Mouse (Mus musculus) stomach, embryonic 16.5 days (tissue): ENCODE data around the gene Pknox2. TPM values are rescaled to one million over a fixed set of nuclear protein-coding genes. Genes with fewer than 3 reads are reported as not detected.

Source experiments
- ATAC-seq: fragments of 200-750 bp; cut with Nextera tagmentation; 2 replicates; pipeline ENCODE4 v1.8.0; 2017; ENCODE audit warnings: moderate number of reproducible peaks, moderate TSS enrichment; ENCODE audit not compliant: insufficient read depth, low FRiP score
- H3K27ac ChIP-seq: fragments of 300-500 bp; sonication (generic); 2 replicates; pipeline ENCODE4 v1.5.1; 2014; ENCODE audit warnings: low read length
- H3K27me3 ChIP-seq: fragments of 300-500 bp; sonication (generic); 2 replicates; pipeline ENCODE4 v1.6.1; 2014; ENCODE audit warnings: low read length, control low read depth, mixed read lengths; ENCODE audit not compliant: control insufficient read depth, insufficient read depth
- H3K36me3 ChIP-seq: fragments of 300-500 bp; sonication (generic); 2 replicates; pipeline ENCODE4 v1.6.1; 2014; ENCODE audit warnings: low read length; ENCODE audit not compliant: control insufficient read depth, insufficient read depth
- H3K4me1 ChIP-seq: fragments of 300-500 bp; sonication (generic); 2 replicates; pipeline ENCODE4 v1.6.1; 2014; ENCODE audit warnings: low read length, control low read depth, mixed read lengths; ENCODE audit not compliant: control insufficient read depth, insufficient read depth
- H3K4me2 ChIP-seq: fragments of 300-500 bp; sonication (generic); 2 replicates; pipeline ENCODE4 v1.6.1; 2014; ENCODE audit warnings: low read depth, low read length, mixed read lengths
- H3K4me3 ChIP-seq: fragments of 300-500 bp; sonication (generic); replicated peaks from 2 replicates; pipeline ENCODE4 v1.5.1; 2014; ENCODE audit warnings: mild to moderate bottlenecking, low read length
- H3K9ac ChIP-seq: fragments of 300-500 bp; sonication (generic); 2 replicates; pipeline ENCODE4 v1.6.1; 2014; ENCODE audit warnings: low read length
- H3K9me3 ChIP-seq: fragments of 300-500 bp; sonication (generic); replicated peaks from 2 replicates; pipeline ENCODE4 v1.6.1; 2016; ENCODE audit warnings: low read length, control low read depth; ENCODE audit not compliant: control insufficient read depth
- WGBS: fragments of 180-500 bp; shearing (Covaris S2); extraction: QIAGEN DNeasy Blood & Tissue Kit; methylation state at CpG from one replicate; pipeline ENCODE4 v1.1.7; 2014; 5-methylcytosine and 5-hydroxymethylcytosine counted together
- polyA plus RNA-seq: library from polyadenylated mRNA; unstranded; fragments of >200 nt; fragmentation: Nextera tagmentation; extraction: Ambion mirVana; gene quantifications from 2 replicates; pipeline ENCODE4 v1.2.1, GENCODE M21; 2015

Pknox2 gene
- polyA plus RNA-seq, 1 experiment from 2014 or later: 10.2 TPM

DNA sequence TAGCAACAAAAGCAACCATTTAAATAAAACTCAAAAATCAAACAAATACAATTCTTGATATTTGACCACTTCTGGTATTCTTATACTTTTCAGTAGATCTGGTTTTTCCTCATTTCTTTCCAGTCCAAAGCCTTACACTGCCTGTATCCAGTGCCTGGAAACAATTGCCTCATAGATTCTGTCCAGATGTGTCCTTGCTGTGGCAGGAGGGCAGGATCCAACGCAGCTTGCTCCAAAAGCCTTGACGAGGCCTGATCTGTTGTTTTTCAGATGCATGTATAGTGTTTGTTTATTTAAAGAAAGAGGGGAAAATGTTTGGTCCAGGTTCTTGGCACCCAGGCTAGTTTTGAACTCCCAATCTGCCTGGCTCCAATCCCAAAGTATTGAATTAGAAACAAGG is 290.9 kb downstream of the Pknox2 start:
- Histone ChIP-seq H3K4me2 (no peak overlapping the region), H3K27me3 (no peaks in the 10 kb centered on the region), H3K4me1 (no peaks in the 10 kb centered on the region), H3K36me3 (no peaks in the 10 kb centered on the region), H3K4me3 (no peak overlapping the region), H3K9ac (no peak overlapping the region), H3K9me3 (no peaks in the 10 kb centered on the region), H3K27ac (no peak overlapping the region)
- no peak for ATAC-seq
- 43% methylated on average over 2 of the region's 2 CpGs for WGBS

DNA sequence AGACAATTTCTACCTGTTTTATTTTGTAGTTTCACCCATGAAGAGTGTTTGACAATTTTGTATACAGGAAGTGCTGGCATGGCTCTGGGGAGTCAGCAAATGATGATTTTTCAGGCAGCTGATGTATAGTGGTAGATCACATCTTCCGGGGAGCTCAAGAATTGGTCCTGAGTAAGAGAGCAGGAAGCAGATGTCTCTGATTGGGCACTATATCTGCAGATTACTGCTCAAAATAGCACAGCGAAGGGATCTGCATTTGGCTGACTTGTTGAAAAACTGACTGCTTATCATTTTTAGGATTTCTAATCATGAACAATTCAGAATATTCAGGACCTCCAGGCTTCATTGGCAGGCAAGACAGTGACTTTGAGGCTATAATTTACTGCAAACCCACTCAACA is 295.0 kb downstream of the Pknox2 start:
- whole genome bisulfite sequencing: 86% methylated on average over 2 of the region's 2 CpGs

DNA sequence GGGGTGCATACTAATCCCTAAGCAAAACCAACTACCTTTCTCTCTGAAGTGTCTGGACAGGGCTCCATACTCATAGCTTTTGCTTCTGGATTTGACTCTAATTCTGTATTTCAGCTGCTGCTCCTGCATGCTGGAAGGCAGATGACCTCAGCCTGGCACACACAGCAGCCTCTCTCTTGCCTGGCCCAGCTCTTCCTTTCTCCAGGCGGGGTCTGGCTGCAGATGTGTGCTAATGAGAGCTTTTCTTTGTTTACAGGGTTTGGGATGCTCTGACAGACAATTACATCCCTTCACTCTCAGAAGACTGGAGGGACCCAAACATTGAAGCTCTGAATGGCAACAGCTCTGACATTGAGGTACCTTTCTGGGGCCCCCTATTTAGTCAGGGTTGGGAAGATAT is 297.1 kb downstream of the Pknox2 start:
- no peaks in the 10 kb centered on the region for H3K27me3 ChIP-seq
- H3K9me3 ChIP-seq: no peaks in the 10 kb centered on the region
- no peaks in the 10 kb centered on the region for H3K4me1 ChIP-seq
- no peak overlapping the region for H3K4me2 ChIP-seq
- ATAC-seq: no peak
- 43% methylated on average over 1 of the region's 1 CpGs for WGBS
- no peak overlapping the region for H3K27ac ChIP-seq
- no peaks in the 10 kb centered on the region for H3K36me3 ChIP-seq
- H3K9ac ChIP-seq: no peak overlapping the region
- no peak overlapping the region for H3K4me3 ChIP-seq

More for the DNA sequence above, 295.0 kb downstream of the Pknox2 start:
- Histone ChIP-seq H3K36me3 (no peaks in the 10 kb centered on the region), H3K9me3 (no peaks in the 10 kb centered on the region), H3K9ac (no peak overlapping the region), H3K4me1 (no peaks in the 10 kb centered on the region), H3K27ac (no peak overlapping the region), H3K4me2 (no peak overlapping the region), H3K27me3 (no peaks in the 10 kb centered on the region), H3K4me3 (no peak overlapping the region)
- no peak for ATAC-seq

DNA sequence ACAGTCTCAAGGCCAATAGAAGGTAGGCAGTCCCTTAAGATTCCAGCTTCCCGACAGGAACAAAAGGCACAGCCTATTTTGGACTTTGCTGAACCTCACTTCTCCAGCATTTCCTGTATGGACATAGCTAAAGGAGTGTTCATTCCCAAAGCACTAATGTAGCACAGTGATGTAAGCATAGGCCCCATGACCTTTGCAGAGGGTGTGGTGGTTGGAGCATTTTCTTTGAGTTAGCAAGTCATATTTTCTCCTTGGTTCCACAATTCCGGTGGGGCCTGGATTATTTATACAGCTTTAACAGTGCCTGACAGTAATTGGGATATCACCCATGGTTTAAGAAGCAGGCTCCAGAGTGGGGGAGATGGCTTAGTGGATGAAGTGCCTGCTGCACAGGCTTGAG is 298.5 kb downstream of the Pknox2 start:
- Histone ChIP-seq H3K4me3 (no peak overlapping the region), H3K27ac (no peak overlapping the region), H3K27me3 (no peaks in the 10 kb centered on the region), H3K4me1 (no peaks in the 10 kb centered on the region), H3K36me3 (no peaks in the 10 kb centered on the region), H3K9me3 (no peaks in the 10 kb centered on the region), H3K4me2 (no peak overlapping the region), H3K9ac (no peak overlapping the region)
- WGBS: 55% methylated on average over 2 of the region's 2 CpGs
- ATAC-seq: no peak

DNA sequence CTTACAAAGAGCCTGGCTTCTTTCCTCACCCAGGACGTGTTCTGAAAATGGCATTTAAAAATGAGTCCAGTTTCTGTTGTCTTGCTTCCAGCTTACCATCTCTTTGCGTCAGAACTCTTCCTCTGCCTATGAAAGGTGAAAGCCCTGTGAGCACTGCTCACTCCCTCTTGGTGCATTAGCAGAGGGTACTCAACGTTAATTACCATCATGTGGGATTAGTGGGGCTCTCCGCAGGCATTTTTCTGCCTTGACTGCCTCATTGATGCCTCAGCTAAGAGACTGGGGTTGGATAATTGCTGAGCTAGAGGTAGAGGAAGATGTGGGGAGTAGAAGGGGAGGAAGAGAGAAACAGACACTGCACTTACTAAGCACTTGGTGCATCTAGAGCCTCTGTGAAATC is 300.9 kb downstream of the Pknox2 start:
- Histone ChIP-seq H3K9me3 (no peaks in the 10 kb centered on the region), H3K4me2 (no peak overlapping the region), H3K27me3 (no peaks in the 10 kb centered on the region), H3K4me1 (no peaks in the 10 kb centered on the region), H3K9ac (no peak overlapping the region), H3K4me3 (no peak overlapping the region), H3K36me3 (no peaks in the 10 kb centered on the region), H3K27ac (no peak overlapping the region)
- ATAC-seq: no peak
- WGBS: 43% methylated on average over 4 of the region's 4 CpGs

Other genes with a start within 250 kb of the Pknox2 start
- 9.1 and 9.8 TPM in 2 replicates for gene Tmem218, start 60.8 kb upstream of the Pknox2 start, polyA plus RNA-seq
- 3.6 and 3.9 TPM in 2 replicates for gene Slc37a2, start 108.3 kb upstream of the Pknox2 start, polyA plus RNA-seq
- 4.2 and 5.0 TPM in 2 replicates for gene Ccdc15, start 201.0 kb upstream of the Pknox2 start, polyA plus RNA-seq
- 0.19 TPM in 1 of 2 replicates, not detected in the other for gene Hepacam, start 219.9 kb upstream of the Pknox2 start, polyA plus RNA-seq